Mouse (Mus musculus): Measurements from ENCODE around the gene Prkar1a.

- TF ChIP-seq CTCF (IDR thresholded peaks at IDR 0.05; ENCODE audit: low read depth, low read length), result no peak
- no peak for TF ChIP-seq POLR2A (IDR thresholded peaks at IDR 0.05; ENCODE audit: borderline replicate concordance, low read depth, low read length)
Measured at GRCm38 (mm10) chr11:109611303-109612149, 37.7 kb upstream of the Prkar1a start, which contains the start of gene Wipi1.
